21 mouse cellular contexts compared by ENCODE assay signal in genomic region chr10:90081151-90081550, GRCm38 (mm10).
A peak's percentile ranks its signal among the peaks of the same experiment; 100 is the strongest.
DNase-seq lines count a peak whose midpoint lies in the region; TF ChIP-seq lines count a peak whose summit lies in the region.
"Had no signal": no experiment of that assay in that cellular context is flagged by ENCODE, and none has a peak within 500 bp of the region (broad histone marks: within the 10 kb centered on the region; RNA-seq: fewer than 3 reads in every experiment).

No protein-coding gene starts in this region.

- peak overlapping the region; percentile 89 for H3K27ac ChIP-seq in layer of hippocampus, adult 2 months
- H3K27ac ChIP-seq: embryonic facial prominence, embryonic 12.5 days; forebrain, embryonic 12.5 days; heart, embryonic 13.5 days; kidney, postnatal 0 days; limb, embryonic 13.5 days; liver, embryonic 12.5 days; midbrain, embryonic 13.5 days; neural tube, embryonic 13.5 days; stomach, postnatal 0 days had no signal

- TF ChIP-seq CTCF in layer of hippocampus, adult 2 months (conservative IDR thresholded peaks at IDR 0.05), result no peak

- no peak for DNase-seq in layer of hippocampus, adult 2 months (ENCODE audit: low spot score in 2 of 2)
- no peak for DNase-seq in layer of hippocampus, adult 11-12 months (ENCODE audit: low spot score)
- peak; percentile 66 for DNase-seq in brain, adult 2 months (ENCODE audit: low read depth, low spot score)
- DNase-seq in cerebellum, adult 11-12 months, result peak; percentile 53
- DNase-seq in cerebellum, postnatal 10 days, result peak; percentile 36 to 38
- DNase-seq in heart, adult 8-10 months (ENCODE audit: low spot score), result no peak
- no peak for DNase-seq in spleen, adult 12 weeks (ENCODE audit: low spot score)
- DNase-seq: adrenal gland, adult 8-10 months; gastrocnemius, postnatal 14 days; lung, adult 18-20 months; thymus, adult 2 months had no signal

- H3K4me3 ChIP-seq in layer of hippocampus, adult 2 months, result no peak overlapping the region
- H3K4me3 ChIP-seq: embryonic facial prominence, embryonic 12.5 days; erythroblast, embryonic 14.5 days; forebrain, embryonic 12.5 days; heart, embryonic 13.5 days; limb, embryonic 13.5 days; liver, embryonic 12.5 days; midbrain, embryonic 13.5 days; neural tube, embryonic 13.5 days had no signal

Comparison
In these comparisons a context has a peak if more than half of its experiments do, and no peak if none do; other contexts are left out.
1. DNase-seq: peak in brain, adult 2 months (single experiment), cerebellum, adult 11-12 months (single experiment) and cerebellum, postnatal 10 days (2 of 2); none in layer of hippocampus, adult 2 months (0 of 2), layer of hippocampus, adult 11-12 months (single experiment), heart, adult 8-10 months (single experiment) and spleen, adult 12 weeks (single experiment).